Mouse (Mus musculus) natural killer cell, adult 2 months (primary cell): Measurements from ENCODE around the gene Cacna2d3.

Source experiments
- DNase-seq, 2 experiments: peaks; one replicate each; pipeline ENCODE4 v3.0.0; 2022; ENCODE audit warnings: low spot score in 2 of 2

The Cacna2d3 gene

DNA sequence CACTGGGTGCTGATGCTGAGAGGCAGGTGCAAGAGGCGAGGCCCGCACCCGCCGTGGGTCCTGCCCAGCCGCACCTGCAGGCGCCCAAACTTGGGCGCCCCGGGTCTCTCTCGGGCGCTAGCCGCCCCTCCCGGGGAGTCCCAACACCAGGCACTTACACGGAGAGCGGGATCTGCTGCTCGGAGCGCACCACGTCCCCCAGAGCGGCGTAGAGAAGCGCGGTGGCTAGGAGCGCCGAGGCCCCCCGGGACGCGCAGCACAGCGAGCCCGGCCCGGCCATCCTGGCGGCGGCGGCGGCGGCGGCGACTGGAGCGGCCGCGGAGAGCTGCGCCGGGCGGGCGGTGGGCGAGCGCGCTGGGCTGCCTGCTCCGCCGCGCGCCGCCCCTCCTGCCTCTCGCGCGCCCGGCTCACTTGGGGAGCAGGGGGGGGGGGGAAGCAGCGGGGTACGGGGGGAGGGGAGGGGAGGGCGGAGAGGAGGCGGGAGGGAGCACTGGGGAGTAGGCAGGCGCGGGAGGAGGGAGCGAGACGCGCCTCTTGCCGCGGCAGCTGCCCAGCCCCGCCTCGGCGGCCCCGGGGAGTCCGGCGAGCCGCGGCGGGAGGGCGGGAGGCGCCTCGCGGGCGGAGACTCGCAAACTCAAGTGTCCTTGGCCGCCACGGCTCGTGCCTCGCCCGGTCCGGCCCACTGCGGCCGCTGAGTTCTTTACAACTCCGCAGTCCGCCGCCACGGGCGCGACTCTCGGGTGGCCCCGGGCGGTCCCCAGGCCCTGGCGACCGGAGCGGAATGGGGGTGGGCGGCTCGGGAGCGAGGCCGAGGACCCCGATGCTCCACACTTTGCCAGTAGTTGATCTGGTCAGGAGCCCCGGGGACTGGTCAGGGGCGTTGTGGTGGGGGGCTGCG, at the start of gene Cacna2d3:
TSS of gene Cacna2d3 (minus strand) at position 377 of the 898 bp plus-strand sequence.
- no peak for DNase-seq

DNA sequence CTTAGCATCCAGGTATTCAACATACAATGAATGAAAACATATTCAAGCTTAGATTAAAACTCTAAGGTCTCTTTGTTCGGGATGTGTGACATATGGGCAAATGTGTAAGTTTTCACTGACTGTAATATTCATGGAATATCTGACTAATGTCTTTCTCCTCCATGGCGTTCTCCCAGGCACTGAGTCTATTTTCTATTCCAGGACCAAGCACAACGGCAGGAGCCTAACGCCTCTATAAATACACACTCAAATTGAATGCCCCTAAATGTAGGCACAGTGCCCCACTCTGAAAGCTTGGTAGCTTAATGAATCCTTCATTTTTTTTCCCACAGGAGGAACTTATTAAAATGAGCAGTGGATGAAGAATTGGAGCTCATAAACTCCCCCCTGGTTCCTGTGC, 47.8 kb upstream of the Cacna2d3 start:
- DNase-seq: no peak

DNA sequence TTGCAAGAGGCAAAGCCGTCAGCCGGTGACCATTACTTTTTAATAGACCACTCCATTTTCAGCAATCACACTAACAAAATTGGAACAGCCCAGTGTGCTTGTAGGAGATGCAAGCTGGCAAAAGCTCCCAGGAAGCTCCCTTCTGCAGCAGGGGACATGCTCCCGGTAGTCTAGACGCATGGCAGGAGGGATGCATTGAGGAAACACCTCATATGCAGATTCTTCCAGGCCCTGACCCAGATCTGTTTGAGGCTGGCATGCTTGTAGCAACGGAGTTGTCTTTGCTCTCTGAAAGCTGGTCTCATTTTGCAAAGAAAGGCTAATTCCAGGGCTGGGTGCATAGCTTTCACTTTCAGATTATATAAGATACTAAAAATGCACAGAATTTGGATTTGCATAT, 31.2 kb upstream of the Cacna2d3 start:
- DNase-seq: no peak

DNA sequence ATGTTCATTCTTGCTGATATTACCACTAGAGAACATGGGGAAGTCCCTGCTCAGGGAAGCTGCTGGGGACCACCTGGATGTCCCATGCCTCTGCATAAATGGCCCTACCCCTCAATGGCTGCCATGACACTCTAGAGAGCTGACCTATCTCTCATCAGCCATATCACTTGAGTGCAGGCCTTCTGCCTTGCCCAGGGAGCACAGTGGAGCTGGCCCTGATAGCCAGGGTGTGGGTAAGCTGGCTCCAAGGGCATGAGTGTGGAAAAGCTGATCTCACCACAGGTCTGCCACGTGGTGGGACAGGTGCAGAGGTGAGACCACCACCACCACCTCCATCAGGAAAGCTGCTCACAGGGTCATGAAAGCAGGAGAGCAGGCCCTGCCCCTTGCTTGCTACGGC, 17.1 kb upstream of the Cacna2d3 start:
- no peak for DNase-seq

DNA sequence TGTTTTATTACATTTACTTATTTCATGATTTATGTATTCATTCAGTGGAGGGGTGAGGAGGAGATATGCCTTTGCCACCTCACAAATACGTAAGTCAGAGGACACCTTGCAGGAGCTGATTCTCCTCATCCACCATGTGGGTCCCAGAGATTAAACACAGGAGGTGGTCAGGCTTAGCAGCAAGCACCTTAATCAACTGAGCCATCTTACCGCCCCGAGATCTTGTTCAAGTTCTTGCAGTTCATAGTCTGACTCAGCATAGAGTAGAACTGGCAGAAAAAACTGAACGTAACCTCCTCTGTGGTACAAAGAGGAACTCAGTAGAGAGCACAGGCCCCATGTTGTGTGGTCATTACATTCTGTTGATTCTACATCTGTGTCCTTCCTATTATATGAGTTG, 8.6 kb upstream of the Cacna2d3 start:
- no peak for DNase-seq

DNA sequence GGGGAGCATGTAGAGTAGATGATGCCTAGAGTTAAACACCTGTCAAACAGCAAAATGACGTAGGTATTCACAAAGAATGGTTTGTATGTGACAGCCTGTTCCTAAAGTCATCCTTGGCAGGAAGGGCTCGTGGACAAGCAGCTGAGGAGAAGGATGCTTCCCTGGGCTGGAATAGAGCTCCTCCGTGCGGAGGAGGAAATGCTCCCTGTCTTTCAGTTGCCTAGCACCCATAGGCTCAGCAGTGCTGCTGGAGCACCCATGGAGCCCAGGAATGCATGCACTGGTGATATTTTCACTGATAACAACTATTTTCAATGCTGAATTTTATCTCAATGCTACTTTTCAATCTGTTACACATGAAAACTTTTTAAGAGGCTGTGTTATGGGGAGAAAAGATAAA, 7.3 kb upstream of the Cacna2d3 start:
- DNase-seq: no peak

DNA sequence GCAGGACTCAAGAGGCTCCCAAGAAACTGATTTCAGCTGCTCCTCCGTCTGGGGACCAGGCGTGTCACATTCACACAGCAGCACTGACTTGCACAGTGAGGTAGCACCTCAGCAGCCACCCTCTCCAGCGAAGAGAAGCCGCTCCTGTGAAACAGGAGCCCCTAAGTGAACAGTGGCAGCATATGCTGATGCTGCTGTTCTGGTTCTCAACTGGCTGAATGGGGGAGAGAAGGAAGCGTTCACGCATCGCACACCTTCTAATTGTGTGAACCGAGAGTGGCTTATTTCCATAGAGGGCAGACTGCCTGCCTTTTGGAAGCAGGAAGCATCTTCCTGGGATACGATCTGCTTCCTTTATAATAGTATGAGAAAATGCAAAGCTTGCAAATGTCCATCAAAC, 5.9 kb upstream of the Cacna2d3 start:
- no peak for DNase-seq

DNA sequence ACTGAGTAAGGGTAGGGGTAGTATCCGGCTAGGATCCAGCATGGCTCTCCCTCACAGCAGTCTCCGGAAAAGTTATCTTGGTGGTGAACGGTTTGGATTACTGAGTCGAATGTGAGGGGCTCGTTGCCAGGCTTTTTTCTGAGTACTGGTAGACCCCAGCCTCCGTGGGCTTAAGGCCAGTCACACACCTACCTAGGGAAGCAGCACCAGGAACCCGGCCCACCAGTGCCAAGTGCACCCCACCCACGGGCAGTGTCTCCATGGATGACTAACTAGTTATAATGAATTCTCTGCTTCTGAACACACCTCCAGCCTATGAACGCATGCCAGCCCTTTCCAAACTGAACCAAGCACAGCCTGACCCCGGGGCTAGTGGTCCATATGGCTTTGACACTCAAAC, 1.6 kb upstream of the Cacna2d3 start:
- no peak for DNase-seq

DNA sequence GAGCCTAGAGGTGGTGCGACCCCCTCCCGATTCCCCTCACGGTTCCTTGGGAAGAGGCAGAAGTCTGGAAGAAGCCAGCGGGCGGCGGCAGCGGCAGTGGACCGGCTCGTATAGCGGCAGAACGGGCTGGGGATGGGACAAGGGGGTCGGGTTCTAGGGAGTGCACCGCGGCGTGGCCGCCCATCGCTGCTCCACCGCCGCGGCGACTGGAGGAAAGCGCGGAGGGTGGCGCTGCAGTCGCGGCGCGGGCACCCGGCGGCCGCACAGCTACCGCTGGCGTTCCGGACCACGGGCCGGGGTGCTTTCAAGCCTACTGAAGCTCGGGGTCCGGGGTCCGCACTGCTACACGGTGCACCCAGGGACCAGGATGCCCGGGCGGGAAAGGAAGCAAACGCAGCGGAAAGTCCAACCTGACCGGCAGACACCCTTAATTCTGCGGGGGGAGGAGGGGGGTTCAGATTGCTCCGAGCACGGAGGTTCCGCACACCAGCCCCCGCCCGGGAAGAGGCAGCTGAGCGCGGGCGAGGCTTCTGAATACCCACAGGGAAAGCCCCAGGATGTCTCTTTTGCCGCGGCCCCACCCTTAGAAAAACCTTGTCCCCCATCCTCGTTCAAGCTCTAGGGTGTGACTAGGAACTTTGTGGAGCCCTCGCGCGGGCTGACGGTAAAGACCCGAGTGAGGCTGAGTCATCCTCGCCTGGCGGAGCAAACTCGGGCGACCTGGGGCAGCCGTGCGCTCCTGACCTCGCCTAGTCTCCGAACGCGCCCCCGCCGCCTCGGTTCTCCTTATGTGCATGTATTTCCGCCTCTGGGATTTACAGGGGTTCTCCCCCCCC, 940 bp upstream of the Cacna2d3 start:
- DNase-seq: no peak

DNA sequence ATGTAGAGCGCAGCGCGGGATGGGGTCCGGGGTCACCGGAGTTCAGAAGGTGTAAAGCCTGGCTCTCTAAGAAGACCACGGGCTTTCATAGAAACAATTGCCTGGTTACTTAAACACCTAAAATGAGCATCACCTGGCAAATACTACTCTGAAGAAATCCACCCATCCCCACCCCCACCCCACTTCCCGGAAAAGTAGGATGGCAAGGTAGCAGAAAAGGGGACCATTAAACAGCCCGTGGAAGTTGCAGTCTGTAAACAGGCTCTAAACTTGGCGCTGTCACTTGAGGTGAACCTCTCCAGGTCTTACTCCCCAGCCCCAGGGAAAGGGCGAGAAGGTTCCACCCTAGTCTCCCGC, 555 bp downstream of the Cacna2d3 start:
- DNase-seq: no peak

DNA sequence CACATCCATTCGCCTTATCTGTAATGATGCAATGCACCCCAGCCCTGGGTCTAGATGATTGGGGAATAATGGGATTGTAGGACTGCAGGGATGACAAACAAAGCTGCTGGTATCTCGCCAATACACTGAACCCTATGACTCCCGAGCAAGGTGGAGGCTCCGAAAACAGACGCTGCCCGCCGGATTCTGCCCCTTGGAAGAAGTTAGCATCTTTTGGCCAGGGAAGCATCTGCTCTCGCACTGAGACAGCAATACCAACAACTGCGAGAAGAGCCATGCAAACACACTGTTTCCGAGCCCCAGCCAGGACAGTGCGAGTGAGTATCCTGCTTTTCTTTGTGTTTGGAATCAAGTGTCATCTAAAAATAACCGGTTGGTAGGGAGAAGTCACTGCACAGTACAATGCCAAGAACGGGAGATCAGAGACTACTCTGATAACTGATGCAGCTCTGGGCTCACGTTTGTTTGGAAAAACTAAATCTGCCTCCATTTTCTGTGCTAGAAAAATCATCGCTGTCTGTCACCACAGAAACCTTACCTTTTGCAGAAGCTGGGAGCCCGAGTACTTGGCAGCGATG, 1.2 kb downstream of the Cacna2d3 start:
- DNase-seq: no peak

DNA sequence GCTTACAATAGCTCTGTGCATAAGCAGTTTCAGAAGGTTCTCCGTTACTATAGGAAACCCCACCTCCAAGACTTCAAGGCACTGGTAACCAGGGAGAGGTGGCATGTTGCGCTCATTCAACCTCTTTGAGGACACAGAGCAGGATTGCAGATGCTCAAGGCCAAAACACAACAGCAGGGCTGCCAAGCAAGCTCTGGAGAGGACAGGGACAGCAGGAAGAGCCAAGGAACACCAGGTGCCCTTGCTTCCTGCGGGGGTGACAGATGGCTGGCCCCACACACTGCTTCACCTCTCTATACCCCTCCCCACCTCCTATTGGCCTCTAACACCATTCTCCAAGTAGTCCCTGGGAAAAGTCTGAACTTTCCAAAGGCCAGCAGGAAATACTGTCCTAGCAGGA, 9.0 kb downstream of the Cacna2d3 start:
- DNase-seq: no peak

DNA sequence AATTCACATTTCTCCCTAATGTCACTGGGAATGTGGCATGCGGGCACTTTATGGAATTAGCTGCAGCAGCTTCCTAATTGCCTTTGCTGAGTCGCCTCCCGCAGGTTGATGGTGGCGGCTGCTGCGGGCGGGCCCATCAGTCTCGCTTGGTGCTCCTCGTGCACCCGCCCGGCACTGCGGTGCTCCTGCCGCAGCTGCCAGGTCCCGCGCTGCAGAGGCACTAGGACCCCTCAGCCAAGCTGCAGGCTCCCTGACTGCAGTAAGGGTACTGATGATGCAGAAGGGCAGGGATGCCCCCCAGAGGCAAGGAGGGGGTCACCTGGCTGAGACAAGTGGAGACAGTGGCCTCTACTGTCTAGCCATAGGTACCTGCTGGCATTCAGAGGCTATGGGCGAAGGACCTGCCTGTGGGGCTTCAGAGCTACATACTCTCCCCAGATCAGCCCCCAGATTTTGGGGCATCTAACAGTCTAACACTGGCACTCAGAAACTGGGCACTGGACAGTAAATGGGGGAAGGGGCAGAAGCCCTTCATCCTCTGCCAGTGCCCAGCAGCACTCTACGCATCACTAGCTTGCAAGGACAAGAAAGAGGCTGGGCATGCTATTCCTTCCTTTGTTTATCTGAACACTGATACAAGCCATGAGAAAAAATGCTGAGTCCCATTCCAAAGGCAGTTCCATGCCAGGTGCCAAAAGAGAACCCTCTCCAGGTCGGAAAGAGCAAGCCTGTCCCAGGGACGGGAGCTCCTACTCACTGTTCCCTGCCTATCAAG, 13.9 kb downstream of the Cacna2d3 start:
- DNase-seq: no peak

DNA sequence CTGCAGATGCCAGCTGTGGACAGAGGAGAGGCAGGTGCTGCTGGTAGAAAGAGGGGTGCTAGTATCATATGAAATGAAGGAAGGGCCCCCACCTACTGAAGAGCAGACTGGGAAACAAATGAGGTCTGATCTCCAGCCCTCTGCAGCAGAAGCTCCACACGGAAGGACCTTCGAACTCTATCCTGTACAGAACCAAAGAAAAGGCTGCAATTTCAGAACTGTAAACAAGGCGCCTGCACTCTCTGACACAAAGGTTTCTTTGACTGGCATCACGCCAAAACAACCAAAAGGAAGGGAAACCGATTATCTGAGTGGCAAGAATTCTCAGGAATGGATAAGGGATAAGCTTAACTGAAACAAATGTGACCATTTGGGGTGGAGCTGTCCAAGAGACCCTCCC, 18.9 kb downstream of the Cacna2d3 start:
- DNase-seq: no peak

DNA sequence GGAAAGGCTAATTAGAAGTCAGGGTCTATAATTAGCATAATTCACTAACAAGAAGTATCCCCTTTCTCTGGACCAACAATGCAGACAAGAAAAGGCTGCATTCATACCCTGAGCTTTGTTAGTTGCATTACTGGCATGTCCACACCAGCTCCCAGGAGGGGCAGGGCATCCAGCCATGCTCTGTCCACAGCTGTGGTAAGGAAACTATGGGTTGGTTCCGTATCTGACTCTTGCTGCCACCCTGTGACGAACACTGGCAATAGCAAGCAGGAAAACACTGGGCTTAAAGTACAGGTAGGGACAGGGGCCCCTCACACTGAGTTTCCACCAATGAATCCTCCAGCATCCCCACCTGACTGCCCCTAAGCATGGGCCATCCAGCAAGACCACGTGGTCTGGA, 25.5 kb downstream of the Cacna2d3 start:
- no peak for DNase-seq

DNA sequence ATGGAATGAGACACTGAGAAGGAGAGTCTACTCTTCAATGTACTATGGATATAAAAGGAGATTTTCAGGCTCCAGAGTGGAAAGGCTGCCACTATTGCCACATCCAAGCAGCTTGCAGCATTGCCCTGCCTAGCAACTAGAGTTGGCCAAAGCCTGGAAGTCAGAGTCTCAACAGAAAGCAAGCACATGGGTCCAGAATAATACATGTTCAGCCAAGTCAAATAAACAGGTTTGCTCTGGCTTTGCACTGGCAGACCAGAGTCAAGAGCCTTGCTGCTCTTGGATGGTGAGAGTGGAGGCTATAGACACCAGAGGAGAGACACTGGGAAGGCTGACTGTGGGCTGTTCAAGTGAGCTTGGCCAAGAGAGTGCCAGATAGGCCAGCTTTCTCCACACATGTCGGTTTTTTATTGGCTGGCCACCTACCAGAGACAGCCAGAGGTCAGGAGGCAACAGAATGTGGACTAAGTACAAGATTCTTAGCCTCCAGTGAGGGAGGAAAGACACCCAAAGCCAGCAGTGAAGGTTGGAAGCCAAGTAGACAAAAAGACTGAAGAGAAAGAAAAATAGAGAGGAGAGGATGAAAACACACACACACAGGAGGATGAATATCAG, 49.1 kb downstream of the Cacna2d3 start:
- no peak for DNase-seq

DNA sequence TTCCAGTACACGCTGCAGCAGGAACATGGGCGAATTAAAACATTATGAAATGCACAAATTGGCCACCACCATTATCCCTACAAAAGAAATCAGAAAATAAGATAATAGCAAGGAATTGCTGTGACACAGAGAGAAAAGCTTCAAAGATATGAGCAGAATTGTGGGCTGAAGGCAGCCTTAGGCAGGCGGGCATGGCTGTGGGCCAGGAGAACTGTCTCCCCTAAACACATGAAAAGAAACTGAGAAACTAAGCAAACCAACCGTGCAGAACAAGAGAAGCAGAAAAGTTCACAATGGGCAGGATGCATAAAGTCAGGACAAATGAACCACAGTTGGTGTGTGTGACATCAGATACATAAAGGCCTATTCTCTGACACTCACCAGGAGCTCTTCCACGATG, 51.8 kb downstream of the Cacna2d3 start:
- no peak for DNase-seq

DNA sequence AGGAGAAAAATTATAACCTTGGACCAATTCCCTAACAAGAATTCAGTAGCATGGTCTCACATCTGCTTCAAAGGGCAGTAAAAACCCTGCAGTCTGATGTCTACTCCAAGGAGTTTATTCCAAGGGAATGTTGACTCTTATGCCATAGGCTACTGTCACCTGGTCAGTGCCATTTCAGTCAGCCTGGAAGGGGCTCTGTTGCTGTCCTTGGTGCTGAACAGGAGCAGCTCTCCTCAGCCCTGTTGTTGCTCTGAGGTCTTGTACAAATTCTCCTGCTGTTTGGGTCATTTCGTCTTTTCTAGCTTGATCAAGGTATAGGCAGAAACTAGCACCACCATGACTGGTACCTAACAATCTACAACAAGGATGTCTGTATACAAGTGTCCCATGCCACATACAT, 64.7 kb downstream of the Cacna2d3 start:
- no peak for DNase-seq

DNA sequence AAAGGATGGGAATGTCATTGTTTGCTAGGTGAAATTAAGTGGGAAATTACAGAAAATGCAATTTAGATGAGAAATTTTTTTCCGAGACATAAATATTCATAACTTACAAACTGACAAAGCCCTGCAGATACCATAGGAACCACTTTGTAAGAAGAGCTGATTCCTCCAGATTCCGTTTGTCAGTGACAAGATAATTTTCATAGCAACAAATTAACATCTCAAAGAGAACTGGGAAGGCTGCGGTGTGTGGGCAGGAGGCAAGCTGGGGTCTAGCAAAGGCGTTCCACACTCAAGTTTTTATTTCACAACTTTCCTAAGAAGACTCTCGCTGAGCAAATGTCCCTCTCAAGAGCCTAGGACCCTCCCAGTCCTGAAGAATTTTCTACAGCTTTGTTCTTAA, 71.1 kb downstream of the Cacna2d3 start:
- no peak for DNase-seq

DNA sequence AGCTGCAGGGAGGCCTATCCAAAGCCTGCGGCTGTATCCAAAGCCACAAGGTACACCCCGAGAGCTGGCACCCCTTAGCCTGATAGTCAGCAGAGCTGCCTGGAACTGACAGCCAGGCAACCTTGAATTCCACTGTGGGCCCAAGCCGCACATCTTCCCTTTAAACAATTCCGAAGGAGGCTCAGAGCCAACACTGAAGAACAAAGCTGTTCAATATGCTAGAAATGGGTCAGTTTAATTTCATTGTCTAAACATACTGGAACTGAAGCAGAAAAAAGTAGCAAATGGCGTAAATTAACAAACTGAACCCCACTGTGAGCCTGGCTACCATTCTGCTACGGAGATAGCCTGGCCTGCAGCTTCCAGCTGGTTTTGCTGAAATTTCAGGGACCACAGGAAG, 72.9 kb downstream of the Cacna2d3 start:
- no peak for DNase-seq

DNA sequence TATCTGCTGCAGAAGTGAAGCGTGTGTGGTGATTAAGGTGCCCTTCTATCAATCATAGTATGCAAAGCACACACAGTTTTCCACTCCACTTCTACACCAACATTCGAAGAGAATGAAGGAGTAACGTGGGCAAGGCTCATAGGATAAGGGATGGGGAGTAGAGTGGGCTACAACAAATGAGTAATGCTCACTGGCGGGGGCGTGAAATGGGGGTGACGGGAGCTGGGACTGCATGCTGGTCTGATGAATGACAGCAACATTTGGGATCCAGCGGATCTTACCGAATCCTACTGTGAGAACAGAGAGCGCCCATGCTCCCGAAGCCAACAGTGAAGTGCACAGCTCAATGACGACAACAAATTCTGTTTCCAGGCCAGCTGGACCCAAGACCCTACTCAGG, 76.2 kb downstream of the Cacna2d3 start:
- no peak for DNase-seq

DNA sequence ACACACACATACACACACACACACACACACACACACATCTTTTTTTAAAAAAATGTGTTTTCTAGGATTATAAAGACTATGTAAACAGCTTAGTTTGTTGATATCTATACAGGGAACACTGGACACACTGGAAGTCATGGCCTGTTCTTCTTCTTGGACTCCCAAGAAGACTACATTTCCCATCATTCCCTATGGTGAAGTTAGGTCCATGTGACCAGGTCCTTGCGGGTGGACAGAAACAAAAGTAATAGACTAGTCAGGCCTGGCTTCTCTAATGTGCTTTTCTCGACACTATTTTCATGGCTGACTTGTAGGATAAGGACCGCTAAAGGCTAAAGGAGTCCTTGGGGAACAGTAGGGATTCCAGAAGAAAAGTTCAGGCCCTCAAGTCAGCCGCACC, 78.4 kb downstream of the Cacna2d3 start:
- no peak for DNase-seq
